Mouse (Mus musculus) inflammation-experienced regulatory T-cells, adult 6 months (primary cell): ENCODE data around the gene Tnik. TPM values are rescaled to one million over a fixed set of nuclear protein-coding genes. Genes with fewer than 3 reads are reported as not detected.
A peak's percentile ranks its signal among the peaks of the same experiment; 100 is the strongest.

Source experiments
- ATAC-seq: one replicate; pipeline ENCODE4 v1.8.0; 2017
- polyA plus RNA-seq, 3 experiments: library from polyadenylated mRNA; unstranded; fragments of 100-300 nt; shearing (Covaris generic); gene quantifications; one replicate each; pipeline ENCODE4 v1.2.1; 2017

The Tnik gene
- 10 to 100 TPM; 41.3 to 66.3 (median 64.8) TPM for polyA plus RNA-seq

DNA sequence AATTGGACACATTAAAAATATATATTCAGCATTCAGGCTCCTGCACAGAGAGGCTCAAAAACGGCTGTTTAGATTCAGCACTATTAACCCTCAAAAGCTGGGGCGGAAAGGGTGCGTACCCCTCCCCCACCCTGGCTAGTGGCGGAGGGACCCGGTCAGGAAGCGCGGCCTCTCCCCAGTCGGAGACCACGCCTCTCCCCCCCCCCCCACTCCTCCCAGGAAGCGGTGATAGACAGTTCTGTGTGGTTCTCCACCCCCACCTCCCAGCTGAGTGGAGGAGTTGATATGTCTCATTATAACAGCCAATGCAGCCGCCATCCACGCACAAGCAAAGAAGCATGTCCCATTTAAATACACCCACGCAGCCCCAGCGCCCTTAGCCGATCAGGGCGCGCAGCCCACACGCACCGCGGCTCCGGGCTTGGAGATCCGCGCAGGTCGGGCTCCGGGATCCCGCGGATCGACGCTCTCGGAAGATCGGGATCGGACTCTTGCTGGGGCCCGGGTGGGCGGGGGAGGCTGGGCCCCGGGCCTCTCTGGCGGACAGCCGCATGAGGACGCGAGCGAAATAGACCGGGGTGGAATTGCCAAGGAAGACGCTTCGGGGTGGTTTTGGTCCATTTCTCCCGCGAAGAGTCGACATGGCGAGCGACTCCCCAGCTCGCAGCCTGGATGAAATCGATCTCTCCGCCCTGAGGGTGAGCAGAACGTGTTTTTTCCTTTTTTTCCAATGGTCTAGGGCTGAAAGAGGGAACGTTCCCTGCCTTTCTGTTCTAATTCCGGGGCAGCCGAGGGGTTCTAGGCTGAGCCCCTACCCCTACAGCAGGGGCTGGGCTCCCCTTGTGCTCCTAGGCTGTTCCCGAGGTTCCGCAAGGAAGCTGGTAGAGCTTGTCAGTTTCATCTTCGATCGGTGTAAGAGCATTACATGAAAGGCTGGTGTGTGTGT lies at the start of gene Tnik:
Tnik (plus strand) TSS at position 213 of the 946 bp plus-strand sequence.
- ATAC-seq = peak; percentile 90

DNA sequence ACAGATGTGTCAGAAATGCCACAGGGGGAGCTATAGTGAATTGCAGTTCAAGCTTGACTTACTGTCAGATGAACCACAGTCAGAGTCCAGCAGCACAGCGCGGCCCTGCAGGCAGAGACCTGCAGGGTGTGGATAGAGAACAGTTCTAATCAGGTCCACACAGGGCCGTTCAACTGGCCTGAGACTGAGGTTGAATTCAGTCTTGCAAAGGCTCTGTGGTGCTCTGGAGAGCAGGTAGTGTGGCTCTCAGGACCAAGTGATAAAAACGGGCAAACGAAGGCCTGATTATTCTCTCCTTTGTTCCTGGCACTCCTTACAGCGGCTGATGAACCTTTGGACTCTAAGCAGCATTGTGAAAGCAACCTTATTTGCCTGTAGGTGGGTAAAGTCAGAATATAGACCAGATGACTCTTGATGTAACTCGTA lies 48.1 kb upstream of the Tnik start:
- no peak for ATAC-seq

DNA sequence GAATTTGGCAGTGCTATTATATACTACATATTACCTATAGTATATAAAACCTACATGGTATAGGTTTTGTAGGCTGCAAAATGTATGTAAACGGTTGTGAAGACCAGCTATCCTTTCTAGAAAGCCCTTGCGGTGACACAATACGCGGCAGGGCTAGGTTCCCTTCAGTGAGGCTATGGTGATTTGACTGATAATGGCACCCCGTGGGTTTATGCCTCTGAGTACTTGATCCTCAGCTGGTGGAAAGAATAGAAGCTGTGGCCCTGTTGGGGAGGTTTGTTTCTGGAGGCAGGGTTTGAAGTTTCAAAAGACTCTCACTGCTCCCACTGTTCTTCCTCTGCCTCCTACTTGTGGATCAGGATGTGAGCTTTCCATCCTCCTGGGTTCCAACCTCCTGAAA lies 46.0 kb upstream of the Tnik start:
- ATAC-seq = no peak

DNA sequence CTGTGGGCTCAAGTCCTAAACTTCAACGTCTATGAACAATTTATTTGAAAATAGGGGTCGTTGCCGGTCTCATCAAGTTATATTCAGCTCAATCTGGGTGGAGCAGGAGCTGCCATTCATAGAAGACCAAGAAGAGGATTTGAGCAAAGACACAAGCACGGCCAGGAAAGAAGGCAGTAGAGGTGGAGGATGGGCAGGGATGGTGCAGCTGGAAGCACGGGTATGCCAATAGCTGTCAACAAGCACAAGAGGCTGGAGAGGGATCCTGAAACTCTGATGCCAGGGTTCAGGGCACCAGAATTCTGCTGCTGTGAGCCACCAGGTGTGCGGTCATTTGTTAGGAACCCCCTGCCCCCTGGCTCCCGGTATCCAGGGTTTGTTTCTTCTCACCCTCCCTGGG lies 43.5 kb upstream of the Tnik start:
- ATAC-seq = no peak

DNA sequence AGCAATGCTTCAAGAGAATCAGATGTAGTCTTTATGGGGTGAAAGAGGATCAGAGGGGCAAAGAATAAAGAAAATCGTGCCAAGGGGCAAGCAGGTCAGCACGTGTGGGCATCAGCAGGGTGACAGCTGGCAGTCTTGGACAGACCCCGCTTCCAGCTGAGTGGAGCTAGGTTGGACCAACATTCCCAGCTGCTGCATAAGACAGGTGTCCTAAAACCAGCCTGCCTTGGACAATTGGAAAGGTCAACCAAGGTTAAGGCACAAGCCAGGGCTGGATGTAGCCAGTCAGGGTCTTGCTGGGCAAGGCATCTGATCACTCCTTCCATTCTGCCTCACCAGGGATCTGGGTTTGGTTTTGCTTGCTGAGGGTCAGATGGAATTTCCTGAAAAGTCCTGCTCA lies 43.0 kb upstream of the Tnik start:
- ATAC-seq = no peak

DNA sequence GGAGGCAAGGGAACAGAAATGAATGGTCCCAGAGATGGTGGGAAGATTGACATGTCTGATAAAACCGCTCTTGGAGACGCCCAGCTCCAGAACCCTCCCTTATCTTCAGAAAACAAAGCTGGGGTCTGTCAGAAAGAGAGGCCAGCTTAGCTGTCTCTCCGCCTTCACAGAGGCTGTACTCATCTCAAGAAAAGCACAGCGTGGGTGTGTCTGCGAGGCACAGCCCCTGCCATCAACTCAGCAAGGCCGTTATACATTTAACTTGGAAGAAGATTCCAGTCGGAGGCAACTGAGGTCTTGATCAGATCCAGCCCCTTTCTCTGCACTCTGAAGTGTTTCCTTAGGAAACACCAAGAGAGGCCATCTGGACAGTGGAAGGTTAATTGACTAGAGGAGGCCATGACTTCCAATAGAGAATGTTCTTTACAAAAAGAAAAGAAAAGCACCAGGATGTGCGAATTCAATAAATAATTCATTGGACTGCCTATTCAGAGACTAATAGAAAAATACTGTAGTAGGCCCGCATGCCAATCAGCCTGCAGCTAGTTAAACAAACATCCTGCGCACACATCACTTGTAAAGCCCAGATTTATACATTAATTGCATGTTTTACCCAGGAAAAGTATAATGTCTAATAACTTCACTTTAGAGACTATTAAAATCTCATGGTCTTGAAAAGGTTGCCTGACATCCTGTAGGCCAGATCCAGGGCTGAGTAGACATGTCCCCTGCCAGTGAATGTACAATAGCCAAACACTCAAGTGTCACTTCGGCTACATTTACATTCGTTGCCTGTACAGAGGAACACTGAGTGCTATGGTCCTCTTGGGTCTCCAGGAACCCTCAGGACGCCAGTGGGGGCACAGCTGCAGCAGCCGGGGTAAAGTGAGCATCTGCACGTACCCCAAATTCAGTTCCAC lies 38.3 kb upstream of the Tnik start:
- no peak for ATAC-seq

DNA sequence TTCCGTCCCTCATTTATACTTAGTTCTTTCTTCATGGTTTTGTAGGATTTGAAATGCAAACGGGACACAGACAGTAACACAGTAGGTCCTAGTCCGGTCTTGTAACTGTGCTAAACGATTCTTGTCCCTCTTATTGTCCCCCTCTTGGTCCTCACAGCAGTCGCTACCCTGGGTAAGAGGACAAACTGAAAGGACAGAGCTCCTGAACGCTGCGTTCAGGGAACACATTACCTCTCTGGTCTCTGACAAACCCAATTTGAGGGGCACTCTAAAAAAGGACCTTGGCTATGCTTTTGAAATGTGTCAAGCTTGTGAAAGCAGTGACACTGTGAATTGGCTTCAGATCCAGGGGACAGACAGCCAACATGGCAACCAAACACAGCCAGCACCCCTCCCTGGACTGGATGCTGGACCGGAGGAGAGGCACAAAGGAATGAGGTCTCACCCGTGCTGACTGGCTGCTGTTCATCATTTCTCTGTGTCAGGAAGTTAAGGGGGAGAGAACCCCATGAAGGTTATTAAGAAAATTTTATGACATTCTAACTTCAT lies 37.6 kb upstream of the Tnik start:
- no peak for ATAC-seq

DNA sequence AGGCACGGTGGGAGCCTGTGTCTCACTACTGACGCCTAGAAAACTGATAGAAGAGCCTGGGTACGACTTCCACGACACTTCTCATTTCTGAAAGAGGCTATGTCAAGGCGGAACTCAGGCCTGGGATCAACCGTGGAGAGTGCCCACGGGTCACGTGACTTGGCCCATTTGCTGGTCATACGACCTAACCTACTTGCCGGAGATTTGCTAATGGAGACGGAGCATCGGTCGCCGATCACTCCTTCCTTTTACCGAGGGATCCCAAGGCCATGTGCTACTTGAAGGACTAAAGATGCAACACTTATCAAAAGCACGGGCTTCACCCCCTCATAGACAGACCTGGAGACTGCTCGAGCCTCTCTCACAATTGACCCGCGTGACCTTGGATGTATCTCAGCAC lies 36.8 kb upstream of the Tnik start:
- ATAC-seq = no peak

DNA sequence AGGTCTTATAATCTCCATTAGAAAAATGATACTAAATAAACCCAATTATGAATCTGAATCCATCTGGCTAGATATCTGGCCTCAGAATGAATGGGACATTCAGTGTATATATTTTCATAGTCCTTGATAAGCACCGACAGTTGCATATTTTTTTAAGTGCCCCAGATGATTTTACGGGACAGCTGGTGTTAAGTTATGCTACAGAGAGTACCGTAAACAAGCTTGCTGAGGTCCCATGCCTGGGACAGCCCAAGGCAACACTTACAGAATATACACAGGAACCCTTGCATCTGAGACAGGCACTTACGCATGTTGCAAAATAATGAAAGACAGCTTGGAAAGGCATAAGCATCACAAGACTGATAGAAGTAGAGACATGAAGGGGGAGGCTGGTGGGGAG lies 34.1 kb upstream of the Tnik start:
- ATAC-seq = no peak

DNA sequence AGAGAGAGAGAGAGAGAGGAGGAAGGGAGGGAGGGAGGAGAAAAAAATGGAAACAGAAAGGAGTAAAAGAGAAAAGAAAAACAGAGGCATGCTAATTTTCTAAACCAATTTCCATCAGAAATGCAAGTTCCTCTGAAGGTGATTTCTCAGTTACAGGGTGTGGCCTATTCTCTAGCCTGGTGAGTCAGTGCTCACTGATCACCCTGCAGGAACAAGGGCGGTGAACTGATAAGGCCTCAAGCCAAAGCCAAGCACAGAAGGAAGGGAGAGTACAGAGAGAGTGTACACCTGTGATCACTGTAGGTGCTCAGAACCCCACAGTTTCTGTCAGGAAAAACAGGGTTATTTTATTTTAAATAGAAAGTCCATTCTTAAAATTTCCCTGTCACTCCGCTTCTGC lies 33.5 kb upstream of the Tnik start:
- no peak for ATAC-seq

DNA sequence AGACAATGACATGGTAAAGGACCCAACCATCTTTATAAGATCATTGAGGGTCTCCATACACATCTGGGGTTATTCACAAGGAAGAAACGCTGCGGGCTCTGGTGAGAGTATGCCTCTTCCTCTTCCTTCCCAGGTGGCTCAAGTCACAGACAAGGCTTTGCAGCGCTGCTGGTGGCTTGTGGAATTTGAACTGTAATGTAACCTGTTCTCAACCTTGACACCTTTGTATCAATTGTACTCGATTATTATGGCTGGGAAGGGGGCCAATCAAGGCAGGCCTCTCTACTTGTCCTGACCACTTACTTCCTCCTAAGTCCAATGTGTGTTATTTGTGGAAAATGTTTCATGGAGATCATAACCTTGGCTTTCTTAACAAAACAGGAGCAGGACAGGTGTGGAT lies 30.1 kb upstream of the Tnik start:
- ATAC-seq = no peak

DNA sequence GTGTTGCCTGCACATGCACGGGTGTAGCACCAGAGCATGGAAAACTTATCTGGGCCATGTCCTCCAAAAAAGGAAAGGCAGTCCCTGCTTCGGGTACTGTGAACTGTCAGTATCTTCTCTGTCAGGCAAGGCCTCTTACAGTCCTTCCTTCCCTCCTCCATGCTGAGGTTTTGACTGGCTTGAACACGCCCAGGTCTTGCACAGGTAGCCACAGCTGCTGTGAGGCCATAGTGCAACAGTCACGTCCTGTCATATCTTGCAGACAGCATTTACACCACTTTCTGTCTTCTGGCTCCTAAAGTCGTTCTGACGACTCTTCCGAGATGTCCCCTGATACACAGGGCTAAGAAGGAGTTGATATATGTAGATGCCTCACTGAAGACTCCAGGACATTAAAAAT lies 28.8 kb upstream of the Tnik start:
- no peak for ATAC-seq

DNA sequence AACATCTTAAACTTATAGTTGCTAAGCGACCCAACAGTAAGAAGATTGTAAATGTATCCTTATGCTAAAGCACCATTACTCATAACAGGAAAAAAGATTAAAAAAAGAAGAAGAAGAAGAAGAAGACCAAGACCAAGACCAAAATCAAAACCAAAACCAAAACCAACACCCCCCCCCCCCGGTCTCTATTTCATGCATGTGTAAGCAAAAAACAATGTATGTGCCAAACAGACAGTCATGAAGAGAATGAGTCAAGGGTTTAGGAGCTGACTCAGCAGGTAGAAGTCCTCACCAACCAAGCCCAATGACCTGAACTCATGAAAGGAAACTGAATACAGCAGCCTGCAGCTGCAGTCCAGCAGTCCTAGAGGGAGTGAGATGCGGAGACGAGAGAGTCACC lies 26.3 kb upstream of the Tnik start:
- ATAC-seq = peak; percentile 81

DNA sequence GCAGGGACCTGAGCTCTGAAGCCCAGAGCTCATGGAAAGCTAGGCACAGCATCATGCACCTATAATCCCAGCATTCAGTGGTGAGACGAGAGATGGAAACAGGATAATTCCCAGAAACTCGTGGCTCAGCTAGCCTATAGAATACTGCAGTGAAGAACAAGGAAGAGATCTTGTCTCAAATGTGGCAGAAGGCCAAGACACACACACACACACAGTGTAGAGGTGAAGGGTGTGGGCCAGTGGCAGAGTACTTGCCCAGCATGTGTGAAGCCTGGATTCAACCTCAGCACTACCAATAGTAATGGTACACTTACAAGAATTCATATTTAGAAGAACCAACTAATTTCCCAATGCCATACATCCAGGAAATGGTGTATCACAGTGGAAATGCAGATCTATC lies 24.9 kb upstream of the Tnik start:
- ATAC-seq = no peak

DNA sequence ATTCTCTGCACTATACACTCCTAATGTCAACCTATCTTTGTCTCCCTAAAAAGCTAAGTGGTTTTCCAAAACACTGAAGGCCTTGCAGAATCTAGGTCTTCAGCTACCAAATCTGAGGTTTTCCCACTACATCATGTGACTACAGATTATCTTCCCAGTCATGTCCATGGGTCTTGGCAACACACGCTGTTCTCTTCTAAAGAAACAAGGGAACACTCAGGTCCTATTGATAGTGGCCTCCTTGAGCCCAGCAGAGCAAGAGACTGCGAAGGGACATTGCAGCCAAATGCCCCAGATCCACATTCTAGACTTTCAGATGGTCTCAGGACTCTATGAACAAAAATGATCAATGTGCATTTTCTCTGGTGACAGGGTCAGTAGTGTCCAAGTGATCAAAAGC lies 20.5 kb upstream of the Tnik start:
- ATAC-seq = no peak

DNA sequence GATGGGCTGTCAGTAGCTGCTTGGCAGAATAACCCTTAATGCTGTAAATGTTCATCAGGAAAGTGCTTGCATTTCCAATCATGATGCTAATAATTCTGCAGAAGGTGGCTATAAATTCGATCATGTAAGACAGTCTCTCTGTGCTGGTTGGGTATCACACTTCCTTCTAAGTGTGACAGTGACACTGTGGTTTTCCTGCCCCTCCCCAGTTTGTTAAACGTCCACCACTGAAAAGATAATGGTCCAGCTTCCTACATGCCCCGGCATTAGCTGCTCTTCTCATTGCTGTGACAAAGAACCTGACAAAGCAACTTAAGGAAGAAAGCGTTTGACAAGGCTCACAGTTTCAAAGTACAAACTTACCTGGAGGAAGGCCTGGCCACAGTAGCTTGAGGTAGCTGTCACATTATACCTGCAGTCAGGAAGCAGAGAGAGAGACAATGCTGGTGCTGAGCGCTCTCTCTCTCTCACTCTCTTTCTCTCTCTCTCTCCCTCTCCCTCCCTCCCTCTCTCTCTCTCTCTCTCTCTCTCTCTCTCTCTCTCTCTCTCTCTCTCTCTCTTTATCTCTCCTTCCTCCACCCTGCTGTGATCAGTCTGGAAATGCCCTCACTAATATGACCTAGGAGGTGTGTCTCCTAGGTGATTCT lies 18.6 kb upstream of the Tnik start:
- no peak for ATAC-seq

DNA sequence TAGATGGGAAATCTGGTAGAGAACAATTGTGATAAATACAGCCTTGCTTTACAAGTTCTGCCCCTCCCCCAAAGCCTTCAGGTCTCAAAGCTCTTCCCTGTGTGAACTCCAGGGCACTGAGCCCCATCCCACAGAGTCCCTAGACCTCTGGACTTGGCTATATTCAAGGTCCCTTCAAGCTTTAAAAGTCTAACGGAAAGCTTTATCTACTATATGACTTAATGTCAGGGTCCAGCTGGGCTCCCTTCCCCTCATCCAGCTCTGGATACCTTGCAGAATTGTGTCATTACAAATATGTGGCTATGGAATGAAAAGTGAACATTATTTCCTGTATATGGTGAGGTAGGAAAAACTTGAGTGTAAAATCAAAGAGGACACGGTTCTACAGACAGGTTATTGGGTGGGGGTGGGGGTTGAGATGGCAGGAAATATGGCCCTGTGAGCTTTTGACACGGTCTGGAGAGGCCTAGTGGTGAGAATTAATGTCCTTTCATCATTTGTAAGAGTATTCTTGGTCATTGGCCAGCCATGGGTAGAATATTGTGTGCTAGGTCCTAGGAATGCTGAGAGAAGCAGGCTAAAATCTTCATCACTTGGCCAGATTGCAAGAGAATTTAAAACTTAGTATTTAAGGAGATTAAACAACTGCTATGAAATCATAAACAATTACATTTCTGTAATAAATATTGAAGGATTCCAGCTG lies 14.6 kb upstream of the Tnik start:
- ATAC-seq = no peak

DNA sequence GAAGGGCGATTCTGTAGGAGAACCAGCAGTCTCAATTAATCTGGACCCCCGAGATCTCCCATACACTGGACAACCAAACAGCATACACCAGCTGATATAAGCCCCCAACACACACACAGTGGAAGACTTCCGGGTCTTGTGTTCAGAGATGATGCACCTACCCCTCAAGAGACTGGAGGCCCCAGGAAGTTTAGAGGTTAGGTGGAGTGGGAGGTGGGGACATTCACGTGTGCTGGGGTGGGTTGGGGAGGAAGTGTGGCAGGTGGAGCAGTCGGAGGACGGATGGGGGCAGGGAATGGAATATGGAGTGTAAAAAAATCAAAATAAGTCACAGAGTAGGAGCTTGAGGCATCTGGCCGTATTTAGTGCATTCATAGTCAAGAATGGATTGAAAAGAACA lies 7.3 kb upstream of the Tnik start:
- ATAC-seq = peak; percentile 56

DNA sequence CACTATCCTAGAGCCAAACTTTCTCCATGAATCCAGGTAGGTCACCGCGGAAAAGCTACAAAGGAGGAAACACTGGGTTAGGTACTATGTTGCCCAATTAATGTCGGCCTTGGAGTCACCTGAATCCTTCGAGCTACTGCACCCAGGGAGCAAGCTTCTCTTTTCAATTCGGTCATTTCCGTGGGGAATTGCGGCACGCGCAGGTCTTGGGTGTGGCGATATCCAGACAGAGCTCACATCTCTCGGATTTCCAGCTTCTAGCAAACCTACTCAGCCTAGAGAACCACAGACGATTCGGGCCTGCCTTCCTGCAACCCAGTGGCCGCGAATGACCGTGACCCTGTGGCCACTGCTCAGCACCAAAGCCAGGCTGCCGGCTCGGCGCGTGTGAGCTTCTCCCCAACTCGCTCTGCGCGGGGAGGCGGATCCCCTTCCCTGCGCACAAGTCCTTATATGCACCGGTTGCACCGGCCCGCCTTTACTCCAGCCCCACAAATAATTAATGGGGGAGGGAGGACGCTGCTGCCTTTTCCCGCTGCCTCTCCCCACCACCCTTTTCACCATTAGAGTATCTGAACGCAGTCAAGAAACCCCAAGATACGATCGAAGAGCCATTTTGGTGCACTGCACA lies 528 bp upstream of the Tnik start:
- peak; percentile 36 for ATAC-seq

DNA sequence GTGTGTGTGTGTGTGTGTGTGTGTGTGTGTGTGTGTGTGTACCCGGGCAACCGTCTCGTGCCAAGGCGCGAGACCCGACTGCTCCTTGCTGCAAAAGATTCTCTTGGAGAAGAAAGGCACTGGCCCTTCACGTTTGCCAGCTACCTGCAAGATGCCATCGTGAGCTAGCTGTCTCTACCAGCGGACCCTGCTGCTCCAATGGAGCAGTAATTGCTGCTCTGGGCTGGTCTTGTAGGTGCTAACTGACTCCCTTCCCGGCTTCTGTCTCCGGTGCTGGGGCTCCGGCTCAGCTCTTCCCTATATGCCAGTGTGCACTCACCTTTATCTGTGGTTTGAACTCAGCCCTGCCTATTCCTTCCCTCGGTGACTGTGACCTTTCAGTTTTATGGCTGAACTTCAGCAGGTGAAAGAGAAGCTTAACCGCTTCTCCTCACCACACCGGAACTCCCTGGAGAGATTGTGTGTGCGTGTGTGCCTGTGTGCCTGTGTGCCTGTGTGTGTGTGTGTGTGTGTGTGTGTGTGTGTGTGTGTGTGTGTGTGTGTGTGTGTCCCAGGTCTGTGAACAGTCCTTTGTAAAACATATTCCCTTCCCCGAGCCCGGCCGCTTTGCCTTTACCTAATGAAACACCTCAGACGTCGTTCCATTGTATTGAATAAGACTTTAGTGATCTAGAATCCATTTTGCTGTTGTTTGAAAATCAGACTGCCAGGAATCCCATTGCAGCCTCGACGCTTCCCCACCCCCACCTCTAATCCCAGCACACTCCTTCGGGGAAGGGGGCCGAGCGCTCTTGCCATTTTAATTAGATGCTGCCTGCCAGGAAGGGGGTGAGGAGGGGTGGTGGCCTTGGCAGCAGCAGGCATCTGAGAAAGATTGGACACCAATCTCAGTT lies 1.2 kb downstream of the Tnik start:
- ATAC-seq = peak; percentile 49

DNA sequence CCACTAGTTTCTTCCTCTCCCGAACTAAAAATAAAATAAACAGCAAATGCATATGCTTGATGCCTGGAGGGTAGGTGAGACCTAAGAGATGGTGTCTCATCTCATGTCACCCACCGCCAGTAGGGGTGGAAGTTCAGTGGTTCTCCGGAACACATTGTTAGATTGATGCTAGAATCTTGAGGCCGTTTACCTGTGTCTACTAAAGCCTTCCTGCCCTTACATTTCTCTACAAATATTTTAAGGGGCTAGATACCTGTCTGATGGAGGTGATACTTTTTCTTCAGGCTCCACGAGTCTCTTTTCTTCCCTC lies 1.8 kb downstream of the Tnik start:
- no peak for ATAC-seq
